Mouse (Mus musculus) brain, adult 2 months (tissue): ENCODE data around the gene Farsb.

Source experiments
- DNase-seq: peaks from one replicate; pipeline ENCODE4 v3.0.0; 2011; ENCODE audit warnings: low read depth, low spot score

Gene Farsb

GRCm38 (mm10) chr1:78484361-78484760, 4.3 kb downstream of the Farsb start:
- DNase-seq: no peak

DNA sequence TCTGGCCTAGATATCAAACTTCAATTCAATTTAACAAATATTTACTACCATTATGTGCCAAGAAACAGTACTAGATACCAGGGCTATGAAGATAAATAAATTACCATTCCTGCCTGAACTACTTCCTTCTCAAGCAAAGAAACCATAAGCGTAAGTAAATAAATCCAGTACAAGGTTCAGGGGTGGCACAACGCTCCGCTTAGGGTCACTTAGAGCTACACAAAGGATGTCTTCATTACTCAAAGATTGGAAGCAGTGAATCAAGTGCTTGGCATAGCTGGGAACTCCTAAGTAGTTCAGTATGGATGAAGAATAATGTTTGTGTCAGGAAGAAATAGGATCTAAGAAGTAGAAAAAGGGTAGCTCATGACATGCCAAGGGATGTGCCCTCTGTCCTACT, 5.3 kb downstream of the Farsb start:
- no peak for DNase-seq

- no peak for DNase-seq
Measured at GRCm38 (mm10) chr1:78472441-78472840, 16.3 kb downstream of the Farsb start.

- peak; percentile 71 for DNase-seq
Measured at GRCm38 (mm10) chr1:78454659-78455058, 34.0 kb downstream of the Farsb start.

DNA sequence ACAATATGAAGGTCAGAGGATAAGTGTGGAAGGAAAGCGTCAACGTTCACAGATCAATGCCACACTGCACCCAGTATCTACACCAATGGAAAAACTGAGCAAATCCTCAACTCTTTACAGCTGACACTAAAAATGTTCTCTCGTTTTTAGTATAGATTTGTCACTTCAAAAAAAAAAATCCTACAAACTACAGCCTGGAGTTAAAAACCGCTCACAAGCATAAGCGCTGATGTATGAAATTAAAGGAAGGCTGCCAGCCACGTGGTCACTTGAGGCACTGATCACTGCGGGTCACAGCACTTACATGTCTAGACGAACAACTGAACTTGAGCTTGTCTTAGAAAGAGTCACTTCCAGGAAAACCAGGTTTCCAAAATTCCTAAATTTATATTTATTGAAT, 34.8 kb downstream of the Farsb start:
- no peak for DNase-seq

DNA sequence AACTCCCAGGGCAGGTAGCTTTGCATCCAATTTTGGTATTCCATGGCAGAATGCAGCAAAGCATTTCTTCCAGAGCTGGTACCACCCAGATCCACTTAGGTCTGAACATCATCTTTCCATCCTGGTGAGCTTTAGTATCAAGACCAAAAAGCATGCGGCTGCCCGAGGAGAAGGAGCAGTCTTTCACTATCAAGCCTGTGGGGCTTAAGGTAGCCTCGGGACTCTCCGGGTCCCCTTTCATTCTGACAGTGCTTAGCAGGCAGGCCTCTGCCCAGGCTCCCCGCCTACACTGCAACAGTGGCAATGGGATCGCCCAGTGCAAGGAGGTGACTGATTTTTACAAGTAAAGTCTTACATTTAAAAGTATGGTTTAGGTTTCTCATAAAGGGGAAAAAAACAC, 36.2 kb downstream of the Farsb start:
- no peak for DNase-seq

DNA sequence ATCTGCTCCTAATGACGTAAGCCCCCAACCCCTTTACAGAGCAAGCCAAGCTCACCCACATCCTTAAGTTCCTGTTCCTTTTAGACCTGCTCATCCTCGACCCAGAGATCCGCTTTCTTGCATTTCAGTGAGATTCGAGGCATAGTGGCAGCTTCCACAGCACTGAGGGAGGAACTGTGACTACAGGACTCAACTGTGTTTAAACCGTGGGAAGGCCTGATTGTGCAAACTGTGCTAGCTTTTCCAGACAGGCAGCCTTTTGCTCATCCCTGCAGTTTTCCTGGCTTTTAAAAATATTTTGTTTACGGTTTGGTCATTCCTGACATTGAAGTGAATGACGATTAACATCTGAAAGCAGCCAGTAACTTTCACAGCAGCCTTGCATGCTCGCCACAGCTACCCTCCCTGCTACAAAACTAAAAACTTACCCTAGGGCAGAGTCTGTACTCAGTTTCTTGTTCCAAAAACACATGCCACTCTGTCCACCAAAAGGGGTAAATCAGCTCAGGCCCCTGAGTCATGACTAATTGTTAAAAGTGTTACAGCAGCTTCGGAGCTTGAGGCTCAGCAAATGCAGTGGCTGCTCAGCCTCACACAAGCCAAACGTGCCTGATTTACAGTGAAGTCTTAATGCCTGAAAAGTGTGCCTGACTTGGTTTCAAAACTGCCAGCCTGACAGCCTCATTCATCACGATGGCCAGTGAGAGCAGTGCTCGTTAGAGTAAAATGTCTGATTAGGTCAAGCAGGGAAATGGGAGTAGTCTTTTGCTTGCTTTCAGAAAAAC, 37.4 kb downstream of the Farsb start:
- DNase-seq: peak; percentile 33

DNA sequence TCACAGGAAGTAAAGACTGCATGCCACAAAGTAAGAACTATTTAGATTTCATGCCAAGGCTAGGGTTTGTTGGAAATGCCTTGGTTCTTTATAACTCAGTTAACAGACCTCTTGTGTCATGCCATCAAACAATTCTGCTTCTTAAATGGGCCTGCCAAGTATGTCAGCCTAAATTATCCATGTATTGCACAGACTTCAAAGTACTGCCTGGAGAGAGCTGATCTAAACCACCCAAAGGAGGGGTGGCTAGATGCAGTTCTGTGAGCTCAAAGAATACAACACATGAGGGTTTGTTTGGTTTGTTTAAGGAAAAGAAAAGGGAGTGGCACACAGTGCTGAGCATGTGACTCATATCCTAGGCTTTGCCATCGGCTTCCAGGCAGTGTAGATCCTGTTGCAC, 40.6 kb downstream of the Farsb start:
- peak; percentile 20 for DNase-seq

GRCm38 (mm10) chr1:78446742-78447141, 42.0 kb downstream of the Farsb start:
- no peak for DNase-seq

DNA sequence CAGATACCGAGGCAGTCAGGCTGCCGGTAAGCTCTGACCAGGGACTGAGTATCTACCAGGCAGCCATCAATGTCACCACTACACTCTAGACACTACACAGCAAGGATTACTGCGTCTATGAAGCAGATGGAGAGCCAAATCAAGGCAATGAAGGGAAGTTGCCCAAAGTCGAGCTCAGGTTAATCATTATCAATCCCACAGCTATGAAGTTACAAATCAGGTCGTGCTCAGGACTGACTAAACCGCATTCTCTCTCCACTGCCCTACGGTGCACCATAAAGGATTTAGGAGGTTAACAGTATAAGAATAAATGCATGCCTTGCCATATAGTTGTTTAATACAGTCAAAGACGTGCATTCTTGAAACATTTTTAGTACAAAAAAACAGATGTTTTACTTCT, 42.5 kb downstream of the Farsb start:
- DNase-seq: no peak

DNA sequence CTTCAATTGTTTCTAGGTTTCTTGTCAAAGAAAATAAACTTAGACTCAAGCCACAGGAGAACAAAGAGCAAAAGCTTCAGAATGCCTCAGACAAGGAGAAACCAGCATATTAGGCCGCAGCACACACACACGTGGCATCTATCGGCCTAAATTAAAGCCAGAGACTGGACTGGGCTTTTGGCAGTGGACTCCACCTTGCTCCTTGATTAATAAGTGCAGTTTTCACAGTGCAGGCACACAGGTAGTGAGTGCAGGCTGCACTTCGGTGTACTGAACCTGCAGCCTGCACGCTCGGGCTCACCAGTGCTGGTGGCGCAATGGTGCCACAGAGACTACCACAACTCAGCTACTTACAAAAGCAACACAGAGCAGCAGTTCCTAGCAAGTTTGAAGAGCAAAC, 45.6 kb downstream of the Farsb start:
- no peak for DNase-seq

- DNase-seq: no peak
Measured at GRCm38 (mm10) chr1:78440716-78441115, 48.0 kb downstream of the Farsb start.

DNA sequence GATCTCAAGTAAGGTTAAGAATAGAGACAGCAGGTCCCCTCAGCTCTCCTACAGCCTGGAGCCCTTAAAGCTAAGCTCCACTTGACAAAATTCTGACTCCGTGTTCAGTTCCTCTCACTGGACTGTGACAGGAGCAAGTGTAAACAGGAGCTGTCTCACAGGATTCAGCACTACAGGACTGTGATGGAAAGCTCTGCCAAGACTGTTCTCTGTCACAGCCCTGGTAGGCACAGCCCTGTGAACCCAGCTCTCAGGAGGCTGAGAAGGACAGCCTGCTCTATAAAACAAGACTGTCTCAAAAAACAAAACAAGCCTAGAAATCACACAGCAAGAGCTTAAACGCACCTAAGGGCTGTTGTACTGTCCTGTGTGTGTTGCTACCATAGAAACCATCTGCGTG, 51.5 kb downstream of the Farsb start:
- no peak for DNase-seq

DNA sequence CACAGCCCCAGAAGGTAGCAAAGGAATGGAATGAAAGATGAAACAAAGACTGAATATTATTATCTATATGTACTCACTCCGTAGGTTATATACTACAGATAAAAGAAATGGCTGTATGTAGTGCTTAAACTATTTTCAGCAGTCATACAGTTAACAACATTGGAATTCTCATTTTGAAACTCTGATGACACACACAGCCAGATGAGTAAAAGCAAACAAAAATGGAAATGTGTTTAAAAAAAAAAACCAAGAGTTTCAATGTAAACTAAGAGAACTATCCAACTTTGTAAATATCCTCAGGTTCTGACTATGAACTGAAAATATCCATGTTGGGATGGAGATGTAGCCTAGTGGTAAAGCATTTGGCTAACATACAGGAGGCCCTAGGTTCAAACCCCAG, 52.3 kb downstream of the Farsb start:
- DNase-seq: no peak

DNA sequence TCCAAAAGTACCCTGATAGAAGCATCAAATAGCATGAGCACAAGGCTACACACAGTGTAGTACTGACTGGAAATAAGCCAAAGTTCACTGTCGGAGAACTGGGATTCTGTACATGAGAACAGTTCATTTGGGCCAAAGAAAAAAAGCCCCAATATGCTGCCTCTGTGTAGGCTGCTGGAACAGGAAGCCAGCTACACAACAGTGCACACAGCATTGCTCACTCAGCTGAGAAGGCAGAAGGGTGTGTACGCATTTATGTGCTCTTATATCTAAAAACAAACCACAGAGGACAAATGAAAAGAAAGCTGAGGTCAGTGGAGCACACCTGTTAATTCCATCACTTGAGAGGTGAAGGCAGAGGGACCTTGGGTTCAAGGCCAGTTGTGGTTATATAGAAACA, 52.7 kb downstream of the Farsb start:
- peak; percentile 42 for DNase-seq

- no peak for DNase-seq
Measured at GRCm38 (mm10) chr1:78433472-78433871, 55.2 kb downstream of the Farsb start.

DNA sequence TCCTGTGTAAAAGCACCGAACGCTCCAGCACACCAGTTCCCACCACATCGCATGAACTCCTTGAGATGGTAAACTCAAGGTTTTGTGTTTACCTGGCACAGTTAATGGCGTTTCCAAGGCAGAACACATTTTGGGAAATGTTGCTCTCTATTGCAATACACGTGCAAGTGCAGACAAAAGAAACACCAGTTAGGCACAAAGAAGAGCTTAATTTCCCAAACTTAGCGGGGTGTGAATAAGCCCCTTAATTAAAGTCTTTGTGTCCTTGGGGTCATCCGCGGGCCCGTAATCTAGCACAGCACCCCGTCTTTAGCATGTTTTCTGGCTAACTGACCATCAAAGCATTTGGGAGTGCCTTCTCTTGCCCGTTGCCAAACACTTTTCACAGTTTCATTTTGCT, 59.8 kb downstream of the Farsb start:
- no peak for DNase-seq

- no peak for DNase-seq
Measured at GRCm38 (mm10) chr1:78426841-78427240, 61.9 kb downstream of the Farsb start.

GRCm38 (mm10) chr1:78425793-78426700, 62.6 kb downstream of the Farsb start:
- peak; percentile 81 for DNase-seq

DNA sequence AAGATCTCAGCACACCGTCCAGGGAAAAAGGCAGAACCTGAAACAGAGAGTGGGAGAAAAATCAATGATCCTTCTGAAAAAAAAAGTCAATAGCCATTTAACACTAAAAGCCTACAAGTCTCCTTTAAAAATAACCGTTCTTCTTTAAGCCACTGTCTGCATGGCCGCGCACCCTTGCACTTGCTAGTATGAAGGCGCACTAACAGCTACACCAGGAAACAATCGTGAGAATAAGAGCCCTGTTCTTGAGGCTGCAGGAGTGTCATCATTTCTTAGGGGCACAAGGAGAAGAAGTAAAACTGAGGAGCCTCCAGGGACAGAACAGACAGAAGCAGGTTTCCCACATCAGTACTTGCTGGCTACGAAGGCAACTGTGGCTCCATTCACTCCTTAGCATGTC, 63.4 kb downstream of the Farsb start:
- DNase-seq: no peak

DNA sequence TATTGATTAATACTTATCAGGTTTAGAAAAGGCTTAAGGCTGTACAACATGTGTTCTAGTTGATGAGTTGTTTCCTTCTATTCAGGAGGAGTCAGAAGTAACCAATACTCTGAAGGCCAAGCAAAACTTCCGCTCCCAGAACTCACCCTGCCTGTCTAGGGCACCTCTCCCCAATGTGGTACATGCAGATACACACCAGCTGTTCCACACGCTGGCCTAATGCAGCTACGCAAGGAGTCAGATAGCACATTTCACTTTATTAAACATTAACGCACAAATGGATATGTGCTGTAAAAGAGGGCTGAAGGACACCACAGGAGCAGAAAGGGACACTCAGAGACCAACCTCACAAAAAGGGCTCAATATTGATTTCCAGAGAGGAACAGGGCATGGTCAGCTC, 63.8 kb downstream of the Farsb start:
- no peak for DNase-seq

DNA sequence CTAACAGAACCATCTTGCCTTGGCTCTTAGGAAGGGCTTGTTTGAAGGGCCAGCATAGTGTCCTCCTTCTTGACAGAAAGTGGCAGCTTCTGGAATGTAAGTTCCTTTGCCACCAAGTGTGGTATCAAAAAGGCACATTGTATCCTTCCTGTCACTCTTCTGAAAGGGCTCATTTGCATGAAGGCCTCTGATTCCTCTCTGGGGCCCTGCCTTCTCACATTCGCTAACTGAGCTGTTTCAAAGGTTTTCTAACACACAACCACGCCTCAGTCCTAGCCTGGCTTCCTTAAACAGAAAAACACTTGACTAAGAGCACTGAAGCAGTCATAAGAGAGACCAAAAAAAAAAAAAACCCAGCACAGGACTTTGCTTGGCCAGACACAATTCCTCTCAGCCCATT, 66.1 kb downstream of the Farsb start:
- DNase-seq: no peak

DNA sequence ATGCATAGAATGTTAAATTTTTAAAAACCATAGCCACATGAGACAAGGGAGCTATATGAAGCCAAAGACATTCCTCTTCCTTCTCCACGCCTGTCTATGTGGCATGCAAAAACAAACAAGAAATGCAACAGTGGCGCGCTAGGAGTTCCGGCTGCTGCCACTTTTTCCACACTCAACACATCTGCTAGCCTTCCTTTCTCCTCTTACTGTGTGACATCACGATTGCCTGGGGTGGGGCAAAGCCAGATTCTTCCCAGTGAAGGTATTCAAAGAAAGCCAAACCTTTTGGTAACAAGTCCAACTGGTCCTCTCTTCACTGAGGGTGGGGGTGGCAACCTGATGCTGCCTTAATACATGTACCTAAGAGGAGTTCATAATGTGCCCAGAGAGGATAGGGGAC, 66.9 kb downstream of the Farsb start:
- no peak for DNase-seq
